14 mouse cellular contexts compared by ENCODE assay signal in genomic region chr19:32960196-32960947, GRCm38 (mm10).
DNase-seq lines count a peak whose midpoint lies in the region; ATAC-seq and TF ChIP-seq lines count a peak whose summit lies in the region.
"Had no signal": no experiment of that assay in that cellular context is flagged by ENCODE, and none has a peak within 500 bp of the region (broad histone marks: within the 10 kb centered on the region; RNA-seq: fewer than 3 reads in every experiment).

No protein-coding gene starts in this region.

- H3K4me1 ChIP-seq in heart, embryonic 10.5 days = peaks cover 9% of the 10 kb centered on the region; the same call in 1 of the 2 replicates
- peaks cover 88% of the 10 kb centered on the region for H3K4me1 ChIP-seq in E14TG2a.4 (replicated peaks; ENCODE audit: low read depth, low read length)
- peaks cover 12% of the 10 kb centered on the region for H3K4me1 ChIP-seq in midbrain, embryonic 13.5 days (replicated peaks)

- no peak overlapping the region for H3K4me2 ChIP-seq in midbrain, embryonic 13.5 days (replicated peaks)
- H3K4me2 ChIP-seq: forebrain, embryonic 13.5 days; lung, embryonic 15.5 days; neural tube, embryonic 13.5 days had no signal

- no peak for TF ChIP-seq CTCF in E14TG2a.4 (conservative IDR thresholded peaks at IDR 0.05; ENCODE audit: low read length)

- DNase-seq in heart, embryonic 10.5 days (ENCODE audit: low spot score) = peak; percentile 66
- no peak for DNase-seq in heart, postnatal 4 days
- peak; percentile 8 to 52 for DNase-seq in kidney, postnatal 25 days
- DNase-seq in spleen, postnatal 10 days (ENCODE audit: low spot score in 2 of 2) = peak; percentile 43 to 56
- no peak for DNase-seq in urinary bladder, adult 2 months (ENCODE audit: low spot score)
- DNase-seq in urinary bladder, adult 18-20 months (ENCODE audit: low spot score in 2 of 2) = no peak
- DNase-seq: adrenal gland, postnatal 14 days; cerebellum, postnatal 36 days had no signal

- H3K9ac ChIP-seq in midbrain, embryonic 13.5 days (replicated peaks) = no peak overlapping the region
- H3K9ac ChIP-seq: forebrain, embryonic 13.5 days; lung, embryonic 15.5 days; neural tube, embryonic 13.5 days had no signal

- no peaks in the 10 kb centered on the region; the same call in 1 of the 2 replicates for H3K27me3 ChIP-seq in heart, embryonic 10.5 days (ENCODE audit: insufficient read depth, poor library complexity, severe bottlenecking)
- no peaks in the 10 kb centered on the region for H3K27me3 ChIP-seq in E14TG2a.4 (ENCODE audit: insufficient read depth, low read length)
- H3K27me3 ChIP-seq in midbrain, embryonic 13.5 days = peaks cover 9% of the 10 kb centered on the region
- H3K27me3 ChIP-seq: forebrain, embryonic 13.5 days; lung, embryonic 15.5 days; neural tube, embryonic 13.5 days had no signal

- ATAC-seq in midbrain, embryonic 13.5 days = no peak
- ATAC-seq: forebrain, embryonic 13.5 days had no signal

- H3K36me3 ChIP-seq in heart, embryonic 10.5 days = no peaks in the 10 kb centered on the region
- no peaks in the 10 kb centered on the region for H3K36me3 ChIP-seq in E14TG2a.4 (ENCODE audit: insufficient read depth, low read length)
- H3K36me3 ChIP-seq in midbrain, embryonic 13.5 days = no peaks in the 10 kb centered on the region
- H3K36me3 ChIP-seq: lung, embryonic 15.5 days; neural tube, embryonic 13.5 days had no signal

- WGBS in heart, embryonic 10.5 days = 59% methylated on average over 9 of the region's 9 CpGs
- 67% methylated on average over 9 of the region's 9 CpGs for WGBS in midbrain, embryonic 13.5 days

- H3K9me3 ChIP-seq in heart, embryonic 10.5 days = no peaks in the 10 kb centered on the region
- no peaks in the 10 kb centered on the region for H3K9me3 ChIP-seq in E14TG2a.4 (ENCODE audit: low read length)
- H3K9me3 ChIP-seq in midbrain, embryonic 13.5 days = no peaks in the 10 kb centered on the region
- H3K9me3 ChIP-seq: forebrain, embryonic 13.5 days; lung, embryonic 15.5 days; neural tube, embryonic 13.5 days had no signal

- H3K4me3 ChIP-seq in heart, embryonic 10.5 days = no peak overlapping the region
- peak overlapping the region; percentile 39 for H3K4me3 ChIP-seq in E14TG2a.4 (replicated peaks; ENCODE audit: low read length)
- no peak overlapping the region for H3K4me3 ChIP-seq in midbrain, embryonic 13.5 days (replicated peaks)
- H3K4me3 ChIP-seq: forebrain, embryonic 13.5 days; layer of hippocampus, adult 2 months; lung, embryonic 15.5 days; neural tube, embryonic 13.5 days had no signal

- H3K27ac ChIP-seq in heart, embryonic 10.5 days = no peak overlapping the region
- no peak overlapping the region for H3K27ac ChIP-seq in midbrain, embryonic 13.5 days
- H3K27ac ChIP-seq: forebrain, embryonic 13.5 days; layer of hippocampus, adult 2 months; lung, embryonic 15.5 days; neural tube, embryonic 13.5 days had no signal

Comparison
In these comparisons a context has a peak if more than half of its experiments do, and no peak if none do; other contexts are left out.
1. DNase-seq: peak in heart, embryonic 10.5 days (single experiment), kidney, postnatal 25 days (2 of 2) and spleen, postnatal 10 days (2 of 2); none in heart, postnatal 4 days (single experiment), urinary bladder, adult 2 months (single experiment) and urinary bladder, adult 18-20 months (0 of 2).